Mouse (Mus musculus): ENCODE results near the gene Cdh4.

The Cdh4 gene

GRCm38 (mm10) chr2:179600347-179600746 lies 158.1 kb downstream of the Cdh4 start:
- DNase-seq = no peak

- DNase-seq = no peak
Measured at GRCm38 (mm10) chr2:179601167-179601566, 158.9 kb downstream of the Cdh4 start.

GRCm38 (mm10) chr2:179604746-179605145 lies 162.5 kb downstream of the Cdh4 start:
- DNase-seq = no peak

- DNase-seq = no peak
Measured at GRCm38 (mm10) chr2:179605255-179605654, 163.0 kb downstream of the Cdh4 start.

- no peak for DNase-seq
Measured at GRCm38 (mm10) chr2:179606341-179606740, 164.1 kb downstream of the Cdh4 start.

GRCm38 (mm10) chr2:179615906-179616305 lies 173.7 kb downstream of the Cdh4 start:
- no peak for DNase-seq

- DNase-seq = no peak
Measured at GRCm38 (mm10) chr2:179623643-179624473, 181.6 kb downstream of the Cdh4 start.

DNA sequence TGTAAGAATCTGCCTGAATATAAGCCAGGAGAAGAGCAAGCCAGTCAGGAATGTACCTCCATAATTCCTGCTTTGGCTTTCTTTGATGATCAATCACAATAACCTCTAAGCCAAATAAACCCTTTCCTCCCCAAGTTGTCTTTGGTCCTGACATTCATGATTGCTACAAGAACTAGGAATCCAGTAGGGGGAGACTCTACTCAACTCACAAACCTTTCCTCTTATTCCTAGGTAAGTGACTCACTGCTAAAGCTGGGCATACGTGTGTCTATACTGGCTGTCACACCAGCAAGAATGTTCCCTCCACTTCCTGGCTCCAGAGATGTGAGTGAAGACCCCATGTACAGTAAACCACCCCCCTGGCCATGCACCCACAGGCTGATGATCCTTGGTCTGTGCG lies 185.3 kb downstream of the Cdh4 start:
- no peak for DNase-seq

DNA sequence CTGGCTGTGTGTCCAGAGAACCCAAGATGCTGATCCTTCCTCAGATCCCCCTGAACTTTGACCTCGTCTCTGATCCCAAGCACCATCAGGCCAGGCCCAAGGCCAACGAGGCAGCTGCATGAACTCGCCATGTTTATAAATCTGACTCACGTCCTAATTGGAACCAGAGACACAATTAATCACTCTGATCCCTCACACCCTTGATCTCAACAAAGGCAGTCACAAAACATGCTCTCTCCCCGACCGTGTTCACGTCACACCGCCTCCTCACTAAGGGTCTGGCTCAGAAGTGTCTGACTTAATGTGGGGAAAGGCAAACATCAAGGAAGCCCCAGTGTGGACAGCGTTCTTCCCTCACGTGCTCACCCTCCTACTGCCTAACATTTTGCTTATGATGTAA lies 188.5 kb downstream of the Cdh4 start:
- DNase-seq = no peak

DNA sequence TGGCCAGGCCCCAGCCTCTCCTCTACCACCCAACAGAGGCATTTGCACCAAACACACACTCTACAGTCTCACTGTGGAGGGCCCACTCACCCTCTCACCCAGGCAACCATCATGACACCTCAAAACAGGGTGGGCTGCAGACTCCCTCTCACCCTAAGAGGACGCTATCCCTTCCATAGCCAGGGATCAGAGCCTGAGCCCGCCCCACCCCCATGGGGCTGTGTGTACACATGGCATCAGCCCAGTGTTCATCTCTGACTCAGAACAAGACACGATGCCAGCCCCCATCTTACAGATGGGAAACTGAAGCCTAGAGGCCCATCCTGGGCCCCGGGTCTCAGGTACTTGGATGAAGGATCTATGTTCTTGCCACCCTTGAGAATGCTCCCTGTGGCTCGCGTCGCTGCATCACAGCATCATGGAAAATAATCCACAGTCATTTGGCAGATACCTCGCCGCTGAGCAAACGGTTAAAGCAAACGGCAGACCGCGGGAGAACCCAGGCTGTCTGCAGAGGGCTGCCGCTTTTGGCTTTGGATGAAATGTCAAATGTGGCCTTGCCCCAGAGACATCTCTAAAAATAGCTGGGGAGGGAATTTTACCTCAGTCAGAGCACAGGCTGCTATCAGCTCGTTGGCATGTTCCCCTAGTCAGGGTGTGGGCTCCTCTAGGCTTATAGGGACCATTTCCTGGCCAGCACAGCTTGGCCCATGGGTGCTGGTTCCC lies 198.5 kb downstream of the Cdh4 start:
- peak; percentile 54 to 73 for DNase-seq

GRCm38 (mm10) chr2:179648573-179649263 lies 206.5 kb downstream of the Cdh4 start:
- peak; percentile 18 to 20 for DNase-seq

DNA sequence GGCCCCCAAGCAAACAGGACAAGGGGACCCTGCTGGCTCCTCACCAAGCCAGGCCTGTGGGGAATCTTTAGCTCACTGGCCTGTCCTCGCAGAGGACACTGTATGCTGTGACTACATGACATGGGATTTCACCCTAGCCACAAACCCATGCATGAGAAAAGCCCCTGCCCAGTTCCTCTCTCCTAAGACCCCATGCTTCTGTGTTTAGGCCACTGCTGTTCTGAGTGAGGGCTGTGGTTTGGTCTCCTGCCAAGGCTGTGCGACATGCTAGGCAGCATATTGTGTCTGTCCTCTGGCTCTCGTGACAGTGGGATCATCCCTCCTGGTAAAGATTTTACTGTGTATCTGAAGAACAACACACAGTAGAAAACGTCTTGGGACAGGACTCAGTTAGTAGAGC lies 207.1 kb downstream of the Cdh4 start:
- peak in 1 of 2 experiments; percentile 21 for DNase-seq

DNA sequence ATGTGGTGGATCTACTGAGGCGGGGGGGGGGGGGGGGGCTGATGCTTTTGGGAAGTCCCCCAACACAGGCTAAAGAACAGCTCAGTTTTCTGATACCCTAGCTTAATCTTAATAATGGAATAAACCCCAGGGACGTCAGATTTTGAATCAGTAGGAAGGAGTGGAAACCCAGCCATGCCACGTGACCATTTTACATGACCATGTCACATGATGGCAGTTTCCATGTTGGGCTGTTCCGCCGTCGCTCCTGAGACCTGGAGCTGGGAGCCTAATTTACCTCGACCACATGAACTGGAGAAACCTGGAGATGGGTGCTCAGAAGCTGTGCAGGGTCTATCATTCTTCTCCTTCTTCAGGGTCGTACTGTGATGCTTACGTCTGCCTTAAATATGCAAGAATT lies 207.9 kb downstream of the Cdh4 start:
- DNase-seq = no peak

DNA sequence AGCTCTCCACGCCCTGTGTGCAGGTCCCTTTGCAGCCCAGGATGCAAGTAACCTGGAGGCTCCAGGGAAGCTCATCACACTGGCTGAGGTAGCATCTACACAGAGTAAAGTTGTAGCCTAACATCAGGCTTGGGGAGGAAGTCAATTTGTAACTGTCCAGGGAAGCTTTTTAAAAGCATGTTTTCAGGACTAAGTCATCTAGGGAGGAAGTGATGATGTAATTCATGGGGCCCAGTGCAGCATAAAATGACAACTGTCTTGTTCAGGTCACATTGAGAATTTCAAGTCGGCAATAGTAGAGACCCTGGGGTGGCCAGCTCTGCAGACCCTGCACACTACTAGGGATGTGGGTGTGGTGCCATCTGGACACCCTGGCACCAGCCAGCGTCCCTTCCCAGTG lies 213.3 kb downstream of the Cdh4 start:
- no peak for DNase-seq

- no peak for DNase-seq
Measured at GRCm38 (mm10) chr2:179659254-179659653, 217.0 kb downstream of the Cdh4 start.

- DNase-seq = no peak
Measured at GRCm38 (mm10) chr2:179661998-179662714, 219.9 kb downstream of the Cdh4 start.

DNA sequence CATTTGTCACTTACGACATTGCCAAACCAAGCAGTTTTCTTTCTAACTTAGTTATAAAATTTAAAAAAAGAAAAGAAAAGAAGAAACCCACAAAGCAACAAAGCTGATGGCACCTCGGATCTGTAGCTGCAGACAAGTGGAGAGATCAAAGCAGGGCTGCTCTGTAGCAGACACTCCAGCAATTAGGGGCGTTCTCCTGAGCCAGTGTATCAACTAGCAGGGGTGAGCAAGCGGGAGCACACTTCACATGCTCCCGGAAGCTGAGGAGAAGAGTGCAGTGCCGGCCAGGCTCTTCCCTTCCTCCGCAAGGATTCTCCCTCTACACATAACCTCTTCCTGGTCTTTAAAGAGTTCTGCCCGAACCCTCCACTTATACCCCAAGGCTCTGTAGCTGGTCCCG lies 220.5 kb downstream of the Cdh4 start:
- DNase-seq = no peak

- peak in 1 of 2 experiments; percentile 26 for DNase-seq
Measured at GRCm38 (mm10) chr2:179663652-179664051, 221.4 kb downstream of the Cdh4 start.

GRCm38 (mm10) chr2:179664171-179664608 lies 222.0 kb downstream of the Cdh4 start:
- no peak for DNase-seq

- no peak for DNase-seq
Measured at GRCm38 (mm10) chr2:179670689-179671088, 228.5 kb downstream of the Cdh4 start.

DNA sequence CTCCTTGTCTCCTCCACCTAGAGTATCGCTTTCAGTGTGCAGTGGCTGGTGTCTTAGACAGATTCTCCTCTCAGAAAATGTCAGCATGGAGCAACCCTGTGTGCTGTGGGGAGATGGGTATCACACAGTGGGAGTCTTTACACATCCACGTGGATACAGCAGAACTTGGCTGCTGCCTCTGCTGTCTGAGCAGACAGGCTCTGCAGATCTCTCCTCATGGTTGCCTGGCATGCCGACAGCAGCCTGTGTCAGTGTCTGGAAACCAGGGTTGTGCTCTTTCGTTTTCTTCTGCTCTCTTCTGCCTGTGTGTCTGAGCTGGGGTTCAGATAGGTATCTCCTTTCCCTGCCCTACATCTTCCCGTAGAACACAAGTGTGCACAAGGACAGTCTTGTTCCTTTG lies 237.6 kb downstream of the Cdh4 start:
- DNase-seq = peak; percentile 38 to 61

DNA sequence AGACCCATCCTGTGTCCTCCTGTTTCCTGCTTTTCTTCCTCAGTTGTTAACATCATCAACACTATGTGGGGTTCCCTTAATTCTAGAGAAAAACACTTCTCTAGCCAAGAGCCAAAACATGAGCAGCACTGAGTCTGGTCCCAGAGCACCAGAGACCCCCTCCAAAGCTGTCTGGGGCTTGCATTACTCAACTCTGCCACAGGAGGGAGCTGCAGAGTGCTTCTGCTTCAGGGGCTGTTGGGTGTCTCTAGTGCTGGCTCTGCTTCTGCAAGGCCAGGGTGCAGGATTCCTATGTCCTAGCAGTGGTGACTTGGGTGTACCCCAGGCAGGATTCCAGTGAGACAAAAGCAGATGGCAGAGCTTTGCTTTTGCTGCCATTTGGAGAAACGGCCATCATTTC lies 239.2 kb downstream of the Cdh4 start:
- peak; percentile 57 to 70 for DNase-seq

- DNase-seq = no peak
Measured at GRCm38 (mm10) chr2:179687243-179687681, 245.0 kb downstream of the Cdh4 start.

Measured in cerebellum, postnatal 25 days (tissue).